Mouse (Mus musculus): Measurements from ENCODE around the gene Ctf1.
A peak's percentile ranks its signal among the peaks of the same experiment; 100 is the strongest.

Ctf1 gene

DNA sequence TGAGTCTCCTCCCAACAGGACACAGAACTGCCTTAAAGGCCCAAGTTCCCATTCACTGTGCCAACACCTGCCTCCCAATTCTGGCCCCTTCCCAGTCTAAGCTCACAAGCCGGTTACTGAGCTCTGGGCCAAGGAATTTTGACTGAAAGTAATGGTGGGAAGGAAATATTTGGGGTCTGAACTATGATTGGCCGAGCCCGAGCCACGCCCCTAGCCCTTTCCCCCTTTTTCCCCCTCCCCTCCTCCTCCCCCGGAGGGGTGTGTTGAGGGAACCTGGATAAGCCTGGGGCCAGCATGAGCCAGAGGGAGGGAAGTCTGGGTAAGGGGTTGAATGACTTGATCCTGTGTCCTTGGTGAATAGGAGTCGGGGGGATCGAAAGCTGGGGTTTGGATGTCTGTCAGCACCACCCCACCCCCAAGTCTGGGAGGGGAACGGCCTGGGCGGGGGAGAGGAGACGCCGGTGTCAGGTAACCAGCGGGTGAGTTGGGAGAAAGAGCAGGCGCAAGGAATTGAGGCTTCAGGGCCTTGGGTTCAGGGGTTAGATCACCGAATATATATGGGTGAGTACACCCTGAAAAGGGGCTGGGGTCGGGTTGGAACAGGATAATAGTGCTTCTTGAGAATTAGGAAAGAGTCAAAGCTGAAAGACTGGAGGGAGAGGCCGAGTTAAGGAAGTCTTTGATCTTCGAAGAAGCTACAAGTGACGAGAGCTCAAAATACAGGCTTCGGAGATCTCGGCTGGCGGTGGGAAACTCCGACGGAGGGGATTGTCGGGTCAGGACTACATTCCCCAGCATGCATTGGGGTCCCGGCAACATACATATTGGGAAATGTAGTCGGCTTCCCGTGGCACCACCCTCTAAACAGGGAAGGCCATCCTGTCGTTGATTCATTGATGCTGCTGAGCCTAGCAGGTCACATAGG lies at the start of gene Ctf1:
Gene Ctf1 (plus strand): TSS at position 276 of the 925 bp plus-strand sequence.
- DNase-seq (ENCODE audit: low spot score), result peak; percentile 57

- DNase-seq (ENCODE audit: low spot score), result no peak
Measured at GRCm38 (mm10) chr7:127662926-127663325, 49.6 kb upstream of the Ctf1 start.

GRCm38 (mm10) chr7:127666066-127666654 lies 46.4 kb upstream of the Ctf1 start:
- no peak for DNase-seq (ENCODE audit: low spot score)

DNA sequence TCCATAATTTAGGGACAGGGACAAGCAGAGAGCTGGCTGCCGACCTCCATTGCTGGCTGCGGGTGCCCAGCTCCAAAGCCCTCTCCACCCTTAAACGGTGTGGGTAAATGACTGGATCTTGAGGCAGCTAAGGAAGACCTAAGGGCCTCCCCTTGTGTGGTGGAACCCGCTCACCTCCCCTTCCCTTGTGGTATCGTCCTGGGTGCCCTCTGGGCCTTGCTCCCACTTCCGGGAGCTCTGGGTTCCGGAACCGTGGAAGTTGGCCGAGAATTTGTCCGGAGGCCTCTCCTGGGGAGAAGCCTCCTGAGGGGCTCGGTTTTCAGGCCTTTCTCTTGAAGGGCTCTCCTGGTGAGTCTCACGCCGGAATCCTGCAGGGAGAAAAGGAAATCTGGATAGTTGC lies 45.9 kb upstream of the Ctf1 start:
- no peak for DNase-seq (ENCODE audit: low spot score)

DNA sequence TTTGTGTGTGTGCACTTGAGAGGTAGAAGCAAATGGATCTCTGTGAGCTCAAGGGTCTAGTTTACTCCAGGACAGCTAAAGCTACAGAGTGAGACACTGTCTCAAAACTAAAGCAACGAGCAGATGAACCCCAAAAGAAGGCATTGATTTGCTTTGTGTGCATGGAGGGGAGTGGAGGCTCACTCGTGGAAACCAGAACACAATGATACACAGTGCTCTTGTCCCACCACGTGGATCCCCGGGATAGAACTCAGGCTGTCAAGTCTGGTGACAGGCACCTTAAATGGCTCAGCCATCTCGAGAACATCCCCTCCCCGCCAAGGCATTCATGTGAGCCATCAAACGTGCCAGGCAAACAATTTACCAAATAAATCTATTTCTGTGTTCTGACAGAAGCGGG lies 45.4 kb upstream of the Ctf1 start:
- DNase-seq (ENCODE audit: low spot score), result no peak

DNA sequence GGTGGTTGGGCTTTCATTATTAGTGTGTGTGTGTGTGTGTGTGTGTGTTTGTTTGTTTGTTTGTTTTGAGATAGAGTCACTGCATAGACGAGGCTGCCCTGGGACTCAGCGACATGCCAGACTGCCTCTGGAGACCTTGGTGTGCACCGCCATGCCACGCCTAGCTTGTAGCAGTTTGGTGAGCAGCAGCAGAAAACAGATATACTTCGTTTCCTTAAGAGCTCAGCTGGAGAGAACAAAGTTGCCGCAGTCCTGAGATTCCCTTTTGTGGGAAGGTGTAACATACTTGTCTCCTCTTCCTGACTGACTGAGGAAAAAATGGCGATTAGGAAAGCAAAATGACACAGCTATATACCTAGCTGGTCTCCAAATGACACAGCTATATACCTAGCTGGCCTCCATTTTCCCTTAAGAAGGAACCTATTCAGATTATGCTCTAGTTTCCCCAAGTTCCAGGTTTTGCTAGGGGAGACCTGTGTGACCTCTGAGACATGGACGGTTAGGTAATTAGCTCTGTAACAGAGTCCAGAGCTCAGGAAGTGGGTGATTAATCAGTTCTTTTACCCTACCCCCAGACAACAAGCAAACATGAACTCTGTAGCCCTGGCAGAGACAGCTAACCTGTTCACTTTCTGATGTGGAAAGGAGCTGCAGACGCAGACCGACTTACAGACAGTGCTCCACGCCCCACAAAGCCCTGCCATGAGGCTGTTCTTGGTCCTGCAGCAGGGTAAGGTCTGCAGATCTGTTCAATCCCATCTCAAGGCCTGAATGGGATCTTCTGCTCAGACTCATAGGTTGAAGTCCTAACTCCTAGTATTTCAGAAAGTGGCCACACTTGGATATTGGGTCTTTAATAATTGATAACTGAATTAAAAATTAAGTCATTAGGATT lies 40.4 kb upstream of the Ctf1 start:
- DNase-seq (ENCODE audit: low spot score), result no peak

DNA sequence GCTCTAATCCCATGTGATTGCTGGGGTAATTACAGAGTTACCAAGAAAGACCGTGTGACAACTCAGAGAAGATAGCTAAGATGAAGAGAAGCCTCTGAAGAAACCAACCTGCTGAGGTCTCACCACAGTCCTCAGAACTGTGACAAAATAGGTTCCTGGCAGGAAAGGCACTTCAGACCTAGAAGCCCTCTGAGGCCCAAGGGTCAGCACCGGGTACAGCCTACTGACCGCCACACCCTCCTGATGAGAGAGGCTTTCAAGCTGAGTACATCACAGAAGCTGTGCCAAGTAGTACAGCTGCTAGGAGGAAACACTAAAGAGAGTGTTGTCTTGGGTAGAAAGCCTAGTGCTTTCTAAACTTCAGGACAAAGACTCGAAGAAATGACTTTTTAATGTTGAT lies 39.8 kb upstream of the Ctf1 start:
- no peak for DNase-seq (ENCODE audit: low spot score)

- DNase-seq (ENCODE audit: low spot score), result peak; percentile 86
Measured at GRCm38 (mm10) chr7:127674977-127675376, 37.6 kb upstream of the Ctf1 start.

DNA sequence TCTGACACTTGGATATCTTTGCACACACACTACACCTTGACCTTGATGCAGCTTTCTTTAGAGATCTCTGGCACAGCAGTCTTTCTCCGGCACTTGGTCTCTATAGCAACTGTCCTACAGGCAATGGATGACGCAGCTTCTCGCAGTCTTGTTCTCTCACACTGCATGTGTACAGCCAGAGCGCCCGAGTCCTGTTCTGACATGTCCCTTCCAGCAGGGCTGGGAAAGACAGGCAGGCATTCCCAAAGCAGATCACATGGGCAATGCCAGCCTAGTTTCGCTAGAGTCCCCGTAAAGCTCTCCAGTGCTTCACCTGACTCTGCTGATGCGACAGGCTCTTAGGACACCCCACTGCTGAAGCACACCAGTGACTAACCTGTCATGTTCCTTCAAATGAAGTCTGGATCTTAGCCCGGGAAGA lies 37.1 kb upstream of the Ctf1 start:
- no peak for DNase-seq (ENCODE audit: low spot score)

GRCm38 (mm10) chr7:127677077-127677476 lies 35.5 kb upstream of the Ctf1 start:
- DNase-seq (ENCODE audit: low spot score), result no peak

DNA sequence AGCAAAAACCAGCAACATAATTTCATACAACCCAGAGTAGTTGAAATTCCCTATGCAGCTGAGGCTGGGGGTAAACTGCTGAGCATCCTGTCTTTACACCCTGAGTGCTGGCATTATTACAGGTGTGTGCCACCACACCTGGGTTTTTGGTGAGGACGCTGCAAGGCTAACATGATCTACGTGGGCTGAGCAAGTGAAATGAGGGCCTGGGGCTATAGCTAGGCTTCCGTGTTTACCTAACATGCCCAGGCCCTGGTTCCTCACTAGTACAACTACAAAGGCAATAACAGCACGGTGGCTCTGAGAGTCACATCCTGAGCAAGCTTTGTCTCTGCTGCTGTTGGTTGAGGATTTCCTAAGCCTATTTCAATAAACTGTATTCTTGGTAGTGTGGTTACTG lies 34.9 kb upstream of the Ctf1 start:
- DNase-seq (ENCODE audit: low spot score), result no peak

DNA sequence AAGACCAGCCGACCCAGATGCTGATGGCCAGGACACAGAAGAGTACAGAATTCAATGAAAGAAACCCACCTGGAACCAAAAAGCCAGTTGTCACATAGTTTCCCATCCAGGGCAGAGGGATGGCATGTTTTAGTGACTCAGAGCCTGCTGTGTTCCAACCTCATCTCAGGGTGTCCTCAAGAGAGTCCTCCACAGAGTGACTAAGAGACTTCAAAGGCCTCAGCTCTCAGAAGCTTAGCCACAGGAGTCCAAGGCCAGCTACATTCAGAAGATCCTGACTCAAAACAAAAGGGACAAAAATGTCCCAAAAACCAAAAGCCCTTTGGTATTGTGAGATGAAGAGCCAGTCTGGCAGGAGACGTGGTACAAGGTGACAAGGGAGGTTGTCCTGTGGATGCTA lies 33.7 kb upstream of the Ctf1 start:
- DNase-seq (ENCODE audit: low spot score), result no peak

- no peak for DNase-seq (ENCODE audit: low spot score)
Measured at GRCm38 (mm10) chr7:127680541-127680940, 32.0 kb upstream of the Ctf1 start.

DNA sequence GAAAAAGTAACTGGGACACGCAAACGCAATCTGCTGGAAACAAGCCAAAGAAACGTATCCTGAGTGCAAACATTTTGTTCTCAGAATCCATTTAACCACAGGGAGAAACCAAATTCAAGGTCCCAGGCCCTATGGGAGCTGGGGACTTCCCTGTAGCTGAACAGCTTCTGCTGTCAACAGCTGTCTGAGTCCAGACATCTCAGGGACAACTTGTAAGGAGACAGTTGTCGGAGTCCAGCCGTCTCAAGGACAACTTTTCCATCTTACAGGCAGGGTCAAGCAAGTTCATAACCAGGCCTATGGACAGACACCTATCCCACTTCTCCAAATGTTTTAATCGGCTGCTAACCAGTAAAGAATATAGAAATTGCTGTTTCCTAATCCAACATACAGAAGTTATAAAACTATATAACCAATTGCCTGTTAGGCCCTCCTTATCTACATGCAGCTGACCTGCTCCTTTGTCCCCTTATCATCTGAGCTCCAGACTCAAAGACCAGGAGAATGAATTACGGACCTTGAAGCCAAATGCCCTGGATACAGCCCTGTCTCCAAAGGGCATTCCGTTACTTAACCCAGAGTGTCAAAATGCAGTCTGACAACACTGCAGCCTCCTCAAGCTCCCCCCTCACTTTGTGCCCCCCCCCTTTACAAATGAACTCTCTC lies 30.5 kb upstream of the Ctf1 start:
- DNase-seq (ENCODE audit: low spot score), result no peak

DNA sequence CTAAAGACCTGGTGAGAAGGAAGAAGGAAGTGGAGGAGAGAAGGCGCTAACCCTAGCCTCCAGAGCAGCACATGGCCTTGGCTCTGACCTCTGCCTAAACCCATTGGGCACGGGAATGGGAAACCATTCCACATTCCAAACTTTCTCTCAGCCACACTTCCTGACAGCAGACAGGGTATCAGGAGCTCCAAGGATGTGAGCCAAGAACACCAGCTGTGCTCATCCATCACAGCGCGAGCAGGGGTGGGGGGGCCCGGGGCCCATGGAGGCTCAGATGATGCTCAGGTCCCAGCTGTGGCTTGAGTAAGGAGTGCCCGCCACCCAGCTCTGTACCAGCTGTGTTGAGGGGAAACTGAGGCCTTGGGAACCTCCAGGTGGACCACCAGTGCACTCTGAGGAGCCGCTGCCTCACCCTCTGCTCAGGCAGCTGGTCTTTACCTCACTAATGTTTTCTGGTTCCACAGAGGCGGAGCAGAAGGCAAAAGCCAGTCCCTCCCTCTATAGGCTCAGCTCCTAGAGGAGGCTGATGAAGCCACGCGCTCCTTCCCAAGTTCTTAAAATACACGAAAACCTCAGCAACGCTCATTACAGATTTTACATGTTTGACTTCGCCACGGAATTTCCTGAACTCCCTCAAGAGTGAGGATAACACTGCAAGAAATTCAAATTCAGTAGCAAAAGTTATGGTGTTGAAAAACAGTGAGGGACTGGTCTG lies 27.1 kb upstream of the Ctf1 start:
- no peak for DNase-seq (ENCODE audit: low spot score)

- no peak for DNase-seq (ENCODE audit: low spot score)
Measured at GRCm38 (mm10) chr7:127686740-127687449, 25.6 kb upstream of the Ctf1 start.

GRCm38 (mm10) chr7:127688935-127689334 lies 23.6 kb upstream of the Ctf1 start:
- DNase-seq (ENCODE audit: low spot score), result no peak

DNA sequence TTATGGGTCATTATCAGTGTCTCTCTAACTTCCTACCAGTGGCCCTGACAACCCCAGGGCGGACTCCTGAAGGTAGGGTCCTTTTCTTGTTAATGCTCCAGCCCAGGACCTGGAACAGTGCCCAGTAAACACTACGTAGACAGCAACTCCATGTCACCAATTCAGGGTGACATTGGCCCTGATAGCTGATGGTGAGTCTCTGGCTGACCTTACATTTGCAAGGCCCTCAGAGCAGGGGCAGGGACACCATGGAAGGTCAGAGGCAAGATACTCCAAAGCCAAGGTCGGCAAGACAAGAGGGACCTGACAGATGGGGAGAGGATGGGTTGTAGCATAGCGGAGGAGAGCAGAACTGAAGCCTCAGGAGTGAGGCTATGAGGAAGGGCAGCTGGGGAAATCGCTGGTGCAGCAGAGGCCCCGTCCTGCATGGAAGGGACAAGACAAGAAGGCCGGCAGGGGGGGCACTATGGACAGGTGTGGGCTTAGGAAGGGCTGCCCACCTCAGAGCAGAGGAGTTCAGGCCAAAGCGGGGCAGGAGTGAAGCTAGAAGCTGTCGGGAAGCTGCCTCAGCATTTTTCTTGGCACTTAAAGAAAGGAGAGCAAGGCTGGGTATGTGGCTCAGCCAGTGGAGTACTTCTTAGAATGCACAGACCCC lies 22.8 kb upstream of the Ctf1 start:
- DNase-seq (ENCODE audit: low spot score), result no peak

DNA sequence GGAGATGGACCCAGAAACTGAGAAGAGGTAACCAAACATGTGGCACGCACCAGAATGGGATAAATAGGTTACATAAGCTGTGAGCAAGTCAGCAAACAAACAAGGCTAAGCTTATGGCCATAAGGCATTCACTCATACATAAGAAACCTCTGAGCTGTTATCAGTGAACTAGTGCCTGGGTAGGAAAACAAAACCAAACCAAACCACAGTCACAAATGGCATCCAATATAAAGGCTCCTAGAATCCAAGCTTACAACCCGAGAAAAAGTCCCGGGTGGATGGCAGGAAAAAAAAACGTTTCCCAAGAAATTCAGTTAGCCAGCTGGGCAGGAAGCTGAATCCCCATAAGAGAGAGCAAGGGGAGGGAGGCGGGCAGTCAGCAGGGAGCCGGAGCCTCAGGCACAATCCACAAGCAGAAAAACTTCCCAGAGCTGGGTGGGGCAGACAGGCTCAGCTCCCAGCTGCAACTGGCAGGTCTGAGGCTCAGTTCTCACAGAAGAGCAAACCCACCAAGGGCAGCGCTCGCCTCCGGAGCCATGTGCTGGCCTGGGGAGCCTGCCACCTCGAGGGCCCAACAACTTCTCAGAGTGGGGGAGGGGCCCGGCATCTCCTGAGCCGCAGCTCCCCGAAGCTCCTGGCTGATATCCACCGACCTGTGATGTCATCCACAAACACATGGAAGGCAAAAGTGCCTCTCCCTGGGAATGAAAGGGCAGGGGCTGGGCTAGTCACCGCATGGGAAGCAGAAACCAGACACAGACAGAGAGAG lies 21.1 kb upstream of the Ctf1 start:
- DNase-seq (ENCODE audit: low spot score), result no peak
